Mouse (Mus musculus): ENCODE measurements around the gene Prpf8.

DNA sequence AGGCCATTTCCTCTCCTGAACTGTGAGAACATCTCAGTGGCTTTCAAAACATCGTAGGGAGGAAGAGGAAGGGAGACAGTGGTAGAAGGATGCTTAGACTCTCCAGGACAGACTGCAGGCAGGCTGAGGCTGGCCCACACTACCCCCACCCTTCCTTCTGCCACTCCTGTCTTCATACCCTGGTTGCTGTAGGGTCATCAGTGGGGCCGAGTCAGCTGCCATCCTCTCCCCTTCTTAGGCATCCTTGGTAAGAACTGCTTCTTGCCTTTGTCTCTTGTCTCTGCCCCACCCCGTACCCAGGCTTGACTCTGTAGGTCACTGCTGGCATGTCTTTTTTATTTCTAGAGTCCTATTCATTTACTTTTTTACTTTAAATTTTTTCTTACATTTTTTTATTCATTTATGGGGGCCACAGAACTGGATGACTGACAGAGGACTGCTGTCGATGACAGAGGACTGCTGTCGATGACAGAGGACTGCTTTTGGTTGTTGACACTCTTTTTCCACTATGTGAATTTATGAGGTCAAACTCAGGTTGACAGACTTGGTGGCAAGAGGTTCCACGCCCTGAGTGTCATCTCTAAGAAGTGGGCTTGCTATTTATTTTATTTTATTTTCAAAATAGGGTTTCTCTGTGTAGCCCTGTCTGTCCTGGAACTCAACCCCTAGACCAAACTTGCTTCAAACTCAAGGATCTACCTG, 46.8 kb downstream of the Prpf8 start:
- TF ChIP-seq POLR2A (IDR thresholded peaks at IDR 0.05; ENCODE audit: borderline replicate concordance, insufficient read depth, low read length) (no peak), CTCF (IDR thresholded peaks at IDR 0.05; ENCODE audit: borderline replicate concordance, insufficient read depth, low read depth, low read length) (no peak)
